Mouse (Mus musculus) cortical plate, adult 2 months (tissue): Measurements from ENCODE around the gene Cd79b.

Experiments used
- CTCF ChIP-seq: fragments of 200-500 bp; IDR thresholded peaks from 2 replicates; pipeline ENCODE4 v1.5.1; 2011; ENCODE audit warnings: mild to moderate bottlenecking, control low read depth, low read length; ENCODE audit not compliant: insufficient read depth; ENCODE audit errors: extremely low read depth
- POLR2A ChIP-seq: fragments of 200-500 bp; IDR thresholded peaks from 2 replicates; pipeline ENCODE4 v1.6.1; 2011; ENCODE audit warnings: mild to moderate bottlenecking, low read length, control low read depth; ENCODE audit not compliant: insufficient read depth; ENCODE audit errors: extremely low read depth

- TF ChIP-seq POLR2A: no peak
- TF ChIP-seq CTCF: no peak
These were observed 41.3 kb downstream of the Cd79b start for GRCm38 (mm10) chr11:106273311-106273684.
